Mouse (Mus musculus): ENCODE measurements around the gene Zdhhc4. TPM values are rescaled to one million over a fixed set of nuclear protein-coding genes. Genes with fewer than 3 reads are reported as not detected.

Gene Zdhhc4
- 43.3 TPM for polyA plus RNA-seq (2014; fragmentation: Illumina TruSeq; extraction: RNeasy Lipid Tissue Mini Kit (QIAGEN cat#74804); ENCODE audit: low read depth, low replicate concordance)

DNA sequence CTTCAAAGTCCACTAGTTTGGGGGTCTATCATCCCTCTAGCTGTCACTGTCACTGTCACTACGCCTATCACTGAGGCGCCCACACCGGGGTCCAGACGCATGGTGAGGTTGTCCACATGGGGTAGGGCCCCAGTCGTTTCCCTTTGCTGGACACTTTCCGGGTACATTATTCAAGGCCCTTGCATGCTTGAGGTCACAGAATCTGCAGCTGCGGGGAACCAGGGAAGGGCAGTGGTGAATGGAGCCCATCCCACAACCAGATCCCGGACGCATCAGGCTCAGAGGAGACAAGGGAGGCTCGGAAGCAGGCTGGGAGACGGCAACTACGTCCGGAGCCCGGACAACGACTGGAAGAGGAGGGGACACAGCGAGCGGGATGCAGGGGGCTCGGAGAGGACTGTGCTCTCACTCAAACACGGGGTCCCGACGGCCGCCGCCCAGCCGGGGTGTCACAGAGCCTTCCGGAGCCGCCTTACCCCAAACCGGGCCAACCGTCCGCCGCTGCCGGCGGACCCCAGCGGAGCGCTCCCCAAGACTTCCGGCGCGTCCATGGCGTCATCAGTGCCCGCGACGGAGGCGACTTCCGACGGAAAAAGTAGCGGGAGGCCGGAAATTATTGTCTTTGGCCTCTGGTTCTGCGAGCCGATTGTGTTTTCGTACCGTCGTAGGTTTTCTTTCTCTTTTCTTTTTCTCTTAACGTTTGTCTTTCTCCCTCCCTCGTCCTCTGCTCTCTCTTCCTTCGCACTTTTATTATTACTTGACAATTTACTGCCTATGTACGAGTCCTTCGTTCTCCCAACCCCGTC lies at the start of gene Zdhhc4:
Gene Zdhhc4, minus strand, starts transcription at position 567 of the 806 bp plus-strand sequence.

DNA sequence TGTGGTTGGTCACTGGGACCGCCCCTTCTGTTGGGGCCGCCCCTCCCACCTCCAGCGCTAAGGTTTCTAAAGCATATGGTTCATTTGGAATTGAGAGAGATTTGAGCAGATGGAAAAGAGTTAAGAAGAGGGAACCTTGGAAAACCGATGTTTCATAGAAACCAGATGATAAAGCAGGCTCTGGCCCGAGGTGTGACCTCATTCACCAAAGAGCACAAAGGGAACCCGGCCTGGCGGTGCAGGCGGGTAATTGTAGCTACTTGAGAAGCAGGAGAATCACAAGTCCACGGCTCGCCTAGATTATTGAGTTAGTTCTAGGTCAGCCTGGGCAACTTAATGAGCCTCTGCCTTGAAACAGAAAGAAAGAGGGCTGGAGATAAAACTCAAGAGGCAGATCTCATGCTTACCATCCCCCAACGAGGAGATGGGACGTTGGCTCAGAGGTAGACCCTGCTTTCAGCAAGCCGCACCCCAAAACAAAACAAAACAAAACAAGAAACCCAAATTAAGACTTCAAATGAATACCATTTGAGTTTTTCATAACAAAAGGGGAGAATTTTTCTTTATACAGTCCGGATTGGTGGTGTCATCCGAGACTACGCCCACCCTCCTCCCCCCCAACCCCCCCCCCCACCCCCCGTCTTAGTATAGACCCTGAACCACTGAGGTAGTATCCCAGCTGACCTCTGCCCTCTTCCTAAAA lies 27.8 kb upstream of the Zdhhc4 start, which contains the start of gene Grid2ip:
Gene Grid2ip, plus strand, starts transcription at position 653 of the 703 bp plus-strand sequence.

DNA sequence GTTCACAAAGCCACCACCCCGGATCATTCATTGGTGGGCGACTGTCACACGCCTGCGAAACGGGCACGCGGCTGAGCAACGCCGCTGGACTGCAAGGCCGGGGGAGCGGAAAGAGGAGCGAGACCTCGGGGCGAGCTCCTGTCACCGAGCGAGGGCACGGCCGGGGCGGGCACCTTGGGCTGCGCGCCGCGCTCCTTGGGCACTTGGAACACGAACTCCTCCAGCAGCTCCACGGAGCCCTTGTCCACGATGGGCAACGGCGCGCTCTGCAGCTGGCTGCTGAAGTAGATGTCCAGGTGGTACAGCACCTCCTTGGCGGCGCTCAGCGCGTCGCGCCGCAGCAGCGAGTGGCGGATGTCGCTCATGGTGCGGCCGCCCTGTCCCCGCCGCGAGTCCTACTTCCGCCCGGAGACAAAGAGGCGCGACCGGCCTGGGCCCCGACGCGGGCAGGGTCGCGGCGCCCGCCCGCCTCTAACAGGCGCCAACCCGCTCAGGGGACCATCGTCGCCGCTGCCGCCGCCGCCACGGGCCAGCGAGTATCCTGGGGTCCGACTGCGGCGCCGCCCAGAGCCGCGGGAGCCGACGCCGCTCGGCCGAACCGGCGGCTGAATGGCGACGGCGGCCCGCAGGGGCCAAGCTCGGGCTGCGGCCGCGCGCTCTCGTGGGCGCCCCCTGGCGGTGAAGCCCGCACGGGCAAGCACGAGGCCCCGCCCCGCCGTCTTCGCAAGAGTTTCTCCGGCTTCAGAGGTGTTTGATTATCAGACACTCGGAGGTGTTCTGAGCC lies 14.1 kb downstream of the Zdhhc4 start, which contains the start of gene E130309D02Rik:
Gene E130309D02Rik, minus strand, starts transcription at position 631 of the 784 bp plus-strand sequence.

DNA sequence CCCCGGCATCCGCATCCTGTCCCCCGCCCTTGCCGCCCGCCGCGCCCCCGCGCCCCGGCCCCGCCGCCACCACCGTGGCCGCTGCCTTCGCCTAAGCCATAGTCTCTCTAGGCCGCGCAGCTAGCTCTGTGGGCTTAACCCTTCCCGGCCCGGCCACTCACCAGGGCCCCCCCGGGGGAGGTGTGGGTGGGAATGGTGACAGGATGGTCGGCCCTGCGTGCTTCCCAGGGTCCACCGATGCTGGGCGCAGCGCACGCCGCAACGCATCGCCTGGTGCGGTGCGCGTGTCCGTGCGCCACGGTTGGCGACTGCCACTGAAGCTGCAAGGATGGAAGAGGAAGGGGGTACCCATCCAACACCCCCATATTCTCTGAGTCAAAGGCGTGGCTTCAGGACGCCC lies 35.7 kb downstream of the Zdhhc4 start, which contains the start of gene Zfp853:
Gene Zfp853, minus strand, starts transcription at position 220 of the 400 bp plus-strand sequence.

GRCm38 (mm10) chr5:143269363-143270150 lies 59.5 kb downstream of the Zdhhc4 start, which contains the start of gene Zfp316:
Zfp316 (minus strand) TSS chr5:143270022.

Other genes with a start within 250 kb of the Zdhhc4 start
- gene Rnf216, start 216.3 kb downstream of the Zdhhc4 start, polyA plus RNA-seq (2014; fragmentation: Illumina TruSeq; extraction: RNeasy Lipid Tissue Mini Kit (QIAGEN cat#74804); ENCODE audit: low read depth, low replicate concordance) = 149 TPM
- 0.07 TPM for gene Olfr718-ps1, start 181.7 kb downstream of the Zdhhc4 start, polyA plus RNA-seq (2014; fragmentation: Illumina TruSeq; extraction: RNeasy Lipid Tissue Mini Kit (QIAGEN cat#74804); ENCODE audit: low read depth, low replicate concordance)
- 4.0 TPM for gene Rbak, start 148.5 kb downstream of the Zdhhc4 start, polyA plus RNA-seq (2014; fragmentation: Illumina TruSeq; extraction: RNeasy Lipid Tissue Mini Kit (QIAGEN cat#74804); ENCODE audit: low read depth, low replicate concordance)
- 35.2 TPM for gene Spdye4b, start 148.2 kb downstream of the Zdhhc4 start, polyA plus RNA-seq (2014; fragmentation: Illumina TruSeq; extraction: RNeasy Lipid Tissue Mini Kit (QIAGEN cat#74804); ENCODE audit: low read depth, low replicate concordance)
- 8.0 TPM for gene Spdye4a, start 102.4 kb downstream of the Zdhhc4 start, polyA plus RNA-seq (2014; fragmentation: Illumina TruSeq; extraction: RNeasy Lipid Tissue Mini Kit (QIAGEN cat#74804); ENCODE audit: low read depth, low replicate concordance)
- 5.0 TPM for gene Zfp12, start 94.1 kb downstream of the Zdhhc4 start, polyA plus RNA-seq (2014; fragmentation: Illumina TruSeq; extraction: RNeasy Lipid Tissue Mini Kit (QIAGEN cat#74804); ENCODE audit: low read depth, low replicate concordance)
- 0.52 TPM for gene Zfp316, start 59.2 kb downstream of the Zdhhc4 start, polyA plus RNA-seq (2014; fragmentation: Illumina TruSeq; extraction: RNeasy Lipid Tissue Mini Kit (QIAGEN cat#74804); ENCODE audit: low read depth, low replicate concordance)
- not detected for gene Zfp853, start 35.6 kb downstream of the Zdhhc4 start, polyA plus RNA-seq (2014; fragmentation: Illumina TruSeq; extraction: RNeasy Lipid Tissue Mini Kit (QIAGEN cat#74804); ENCODE audit: low read depth, low replicate concordance)
- 1.7 TPM for gene E130309D02Rik, start 13.9 kb downstream of the Zdhhc4 start, polyA plus RNA-seq (2014; fragmentation: Illumina TruSeq; extraction: RNeasy Lipid Tissue Mini Kit (QIAGEN cat#74804); ENCODE audit: low read depth, low replicate concordance)
- not detected for gene Grid2ip, start 28.1 kb upstream of the Zdhhc4 start, polyA plus RNA-seq (2014; fragmentation: Illumina TruSeq; extraction: RNeasy Lipid Tissue Mini Kit (QIAGEN cat#74804); ENCODE audit: low read depth, low replicate concordance)
- gene Kdelr2, start 74.6 kb upstream of the Zdhhc4 start, polyA plus RNA-seq (2014; fragmentation: Illumina TruSeq; extraction: RNeasy Lipid Tissue Mini Kit (QIAGEN cat#74804); ENCODE audit: low read depth, low replicate concordance) = 34.5 TPM
- 0.39 TPM for gene Daglb, start 135.3 kb upstream of the Zdhhc4 start, polyA plus RNA-seq (2014; fragmentation: Illumina TruSeq; extraction: RNeasy Lipid Tissue Mini Kit (QIAGEN cat#74804); ENCODE audit: low read depth, low replicate concordance)
- 62.3 TPM for gene Rac1, start 198.8 kb upstream of the Zdhhc4 start, polyA plus RNA-seq (2014; fragmentation: Illumina TruSeq; extraction: RNeasy Lipid Tissue Mini Kit (QIAGEN cat#74804); ENCODE audit: low read depth, low replicate concordance)